Mouse (Mus musculus) limb, embryonic 12.5 days (tissue): ENCODE measurements around the gene Syn3. TPM values are rescaled to one million over a fixed set of nuclear protein-coding genes. Genes with fewer than 3 reads are reported as not detected.

Source experiments
- ATAC-seq: fragments of 200-750 bp; cut with Nextera tagmentation; 2 replicates; pipeline ENCODE4 v1.8.0; 2017; ENCODE audit warnings: low read depth, moderate TSS enrichment; ENCODE audit not compliant: insufficient number of reproducible peaks, insufficient read depth, low FRiP score, low TSS enrichment
- H3K27ac ChIP-seq: fragments of 300-500 bp; sonication (generic); 2 replicates; pipeline ENCODE4 v1.5.1; 2016; ENCODE audit warnings: mild to moderate bottlenecking, moderate library complexity
- H3K27me3 ChIP-seq: fragments of 300-500 bp; sonication (generic); 2 replicates; pipeline ENCODE4 v1.6.1; 2016; ENCODE audit warnings: mild to moderate bottlenecking, moderate library complexity
- H3K36me3 ChIP-seq: fragments of 300-500 bp; sonication (generic); 2 replicates; pipeline ENCODE4 v1.6.1; 2016; ENCODE audit warnings: mild to moderate bottlenecking, moderate library complexity
- H3K4me1 ChIP-seq: fragments of 300-500 bp; sonication (generic); replicated peaks from 2 replicates; pipeline ENCODE4 v1.6.1; 2016
- H3K4me2 ChIP-seq: fragments of 300-500 bp; sonication (generic); 2 replicates; pipeline ENCODE4 v1.6.1; 2016; ENCODE audit warnings: mild to moderate bottlenecking, moderate library complexity
- H3K4me3 ChIP-seq: fragments of 300-500 bp; sonication (generic); replicated peaks from 2 replicates; pipeline ENCODE4 v1.5.1; 2016; ENCODE audit warnings: mild to moderate bottlenecking
- H3K9ac ChIP-seq: fragments of 300-500 bp; sonication (generic); replicated peaks from 2 replicates; pipeline ENCODE4 v1.6.1; 2016; ENCODE audit warnings: mild to moderate bottlenecking, moderate library complexity
- H3K9me3 ChIP-seq: fragments of 300-500 bp; sonication (generic); 2 replicates; pipeline ENCODE4 v1.6.1; 2016; ENCODE audit warnings: mild to moderate bottlenecking, moderate library complexity
- WGBS: fragments of 180-500 bp; shearing (Covaris S2); methylation state at CpG from one replicate; pipeline ENCODE4 v1.1.7; 2016; 5-methylcytosine and 5-hydroxymethylcytosine counted together
- polyA plus RNA-seq: library from polyadenylated mRNA; unstranded; fragments of >200 nt; fragmentation: Nextera tagmentation; extraction: Ambion mirVana; gene quantifications from 2 replicates; pipeline ENCODE4 v1.2.1, GENCODE M21; 2016

The Syn3 gene
- polyA plus RNA-seq, 1 experiment from 2014 or later, result 4.1 TPM

DNA sequence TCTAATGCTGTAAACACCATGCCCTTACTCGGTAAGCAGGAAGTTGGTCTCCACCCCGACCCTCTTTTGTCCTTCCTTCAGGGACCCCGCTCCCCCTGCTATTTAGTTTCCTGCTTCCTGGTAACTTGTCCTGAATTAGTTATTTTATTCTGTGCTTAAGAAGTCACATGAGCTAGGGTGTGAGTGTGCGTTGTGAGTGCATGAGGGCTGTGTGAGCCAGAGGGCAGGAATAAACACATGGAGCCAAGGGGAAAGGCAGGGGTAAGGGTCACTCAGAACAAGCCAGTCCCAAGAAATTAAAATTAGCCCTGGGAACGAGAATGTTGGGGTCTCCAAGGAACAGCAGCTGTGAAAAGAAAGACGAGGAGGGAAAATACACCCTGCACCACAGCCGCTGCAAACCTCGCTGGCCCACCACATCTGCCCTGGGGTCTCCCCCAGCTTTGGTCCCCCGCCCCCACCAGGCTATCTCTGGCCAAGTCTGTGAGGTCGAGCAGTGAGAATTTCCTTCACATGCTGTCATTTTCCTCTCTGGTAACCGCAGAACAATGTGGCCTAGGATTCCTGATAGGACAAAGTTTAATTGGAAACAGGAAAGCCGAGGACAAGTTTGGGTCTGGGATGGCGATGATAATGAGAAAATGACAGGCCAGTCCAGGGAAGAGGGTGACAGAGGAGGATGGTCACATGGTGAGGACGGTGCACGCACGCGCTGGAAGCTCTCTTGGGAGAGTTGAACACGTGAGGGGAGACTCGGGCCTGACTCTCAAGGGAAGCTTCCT, 225.1 kb downstream of the Syn3 start:
- Histone ChIP-seq H3K4me1 (peaks cover 19% of the 10 kb centered on the region), H3K27me3 (no peaks in the 10 kb centered on the region), H3K4me3 (no peak overlapping the region), H3K27ac (peak overlapping the region; percentile 54; the same call in 1 of the 2 replicates), H3K9me3 (no peaks in the 10 kb centered on the region), H3K9ac (no peak overlapping the region), H3K36me3 (no peaks in the 10 kb centered on the region), H3K4me2 (no peak overlapping the region)
- 51% methylated on average over 19 of the region's 19 CpGs for WGBS
- ATAC-seq, result 0 out of 2 replicates have a peak, but pooled peaks have one; percentile 52

- Histone ChIP-seq H3K4me2 (no peak overlapping the region), H3K9ac (no peak overlapping the region), H3K4me1 (peaks cover 12% of the 10 kb centered on the region), H3K27me3 (no peaks in the 10 kb centered on the region), H3K4me3 (no peak overlapping the region), H3K27ac (no peak overlapping the region), H3K36me3 (no peaks in the 10 kb centered on the region), H3K9me3 (no peaks in the 10 kb centered on the region)
- 89% methylated on average over 3 of the region's 3 CpGs for WGBS
- ATAC-seq, result no peak
These were observed 225.9 kb downstream of the Syn3 start for GRCm38 (mm10) chr10:86272826-86273225.

GRCm38 (mm10) chr10:86270254-86270653, 228.4 kb downstream of the Syn3 start:
- no peak overlapping the region for H3K4me2 ChIP-seq
- H3K36me3 ChIP-seq, result no peaks in the 10 kb centered on the region
- no peaks in the 10 kb centered on the region for H3K9me3 ChIP-seq
- H3K9ac ChIP-seq, result no peak overlapping the region
- H3K27me3 ChIP-seq, result no peaks in the 10 kb centered on the region
- no peak for ATAC-seq
- H3K4me1 ChIP-seq, result peaks cover 8% of the 10 kb centered on the region
- 89% methylated on average over 3 of the region's 3 CpGs for WGBS
- H3K27ac ChIP-seq, result no peak overlapping the region
- no peak overlapping the region for H3K4me3 ChIP-seq

DNA sequence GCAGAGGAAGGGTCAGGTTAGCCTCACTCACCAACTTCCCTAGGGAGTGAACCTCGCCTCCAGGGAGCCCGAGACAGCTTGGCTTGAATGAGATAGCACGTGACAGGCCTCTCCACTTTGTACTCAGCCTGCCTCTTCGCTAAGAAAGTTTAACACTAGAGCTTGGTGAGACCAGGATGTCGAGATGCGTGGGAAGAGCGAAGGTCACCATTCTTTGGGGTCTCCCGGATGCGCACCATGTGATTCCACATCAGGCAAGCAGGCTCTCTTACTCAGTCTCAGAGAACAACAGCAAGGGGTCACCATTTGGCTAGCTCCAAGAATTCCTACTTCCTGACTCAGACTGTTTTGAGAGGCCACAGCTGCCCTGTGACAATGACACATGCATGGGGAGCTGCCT, 234.1 kb downstream of the Syn3 start:
- H3K36me3 ChIP-seq, result no peaks in the 10 kb centered on the region
- H3K4me1 ChIP-seq, result no peaks in the 10 kb centered on the region
- H3K9ac ChIP-seq, result no peak overlapping the region
- H3K9me3 ChIP-seq, result no peaks in the 10 kb centered on the region
- H3K27ac ChIP-seq, result no peak overlapping the region
- ATAC-seq, result no peak
- no peak overlapping the region for H3K4me2 ChIP-seq
- 81% methylated on average over 9 of the region's 9 CpGs for WGBS
- no peak overlapping the region for H3K4me3 ChIP-seq
- no peaks in the 10 kb centered on the region for H3K27me3 ChIP-seq

DNA sequence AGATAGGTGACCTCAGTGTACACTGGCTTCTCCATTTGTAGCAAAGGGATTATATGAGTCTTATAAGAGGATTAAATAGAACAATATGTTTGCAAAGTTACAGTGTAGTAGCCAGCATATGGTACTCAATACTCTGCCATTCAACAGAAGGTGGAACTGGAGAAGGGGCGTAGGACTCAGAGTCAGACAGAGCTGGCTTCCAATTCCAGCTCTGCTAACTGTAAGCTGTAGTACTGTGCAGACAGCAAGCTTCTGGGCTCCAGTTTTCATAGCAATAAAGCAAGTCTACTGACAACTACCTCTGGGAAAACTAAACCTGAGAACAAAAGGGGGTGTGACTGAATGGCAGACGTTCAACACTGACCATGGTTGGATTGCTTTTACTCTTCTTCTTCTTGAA, 237.0 kb downstream of the Syn3 start:
- H3K9me3 ChIP-seq, result no peaks in the 10 kb centered on the region
- H3K4me3 ChIP-seq, result no peak overlapping the region
- no peak overlapping the region for H3K9ac ChIP-seq
- H3K4me2 ChIP-seq, result no peak overlapping the region
- ATAC-seq, result no peak
- no peaks in the 10 kb centered on the region for H3K27me3 ChIP-seq
- WGBS, result 81% methylated on average over 2 of the region's 2 CpGs
- no peaks in the 10 kb centered on the region for H3K36me3 ChIP-seq
- 0 out of 2 replicates have a peak, but pooled peaks cover 4% of the 10 kb centered on the region for H3K4me1 ChIP-seq
- H3K27ac ChIP-seq, result no peak overlapping the region

- no peaks in the 10 kb centered on the region for H3K9me3 ChIP-seq
- no peak overlapping the region for H3K27ac ChIP-seq
- ATAC-seq, result no peak
- H3K4me3 ChIP-seq, result no peak overlapping the region
- H3K9ac ChIP-seq, result no peak overlapping the region
- 85% methylated on average over 3 of the region's 3 CpGs for WGBS
- H3K36me3 ChIP-seq, result no peaks in the 10 kb centered on the region
- no peaks in the 10 kb centered on the region for H3K27me3 ChIP-seq
- H3K4me1 ChIP-seq, result 0 out of 2 replicates have a peak, but pooled peaks cover 4% of the 10 kb centered on the region
- no peak overlapping the region for H3K4me2 ChIP-seq
These were observed 239.7 kb downstream of the Syn3 start for GRCm38 (mm10) chr10:86258992-86259391.

- Histone ChIP-seq H3K4me1 (0 out of 2 replicates have a peak, but pooled peaks cover 4% of the 10 kb centered on the region), H3K27me3 (no peaks in the 10 kb centered on the region), H3K9me3 (no peaks in the 10 kb centered on the region), H3K36me3 (no peaks in the 10 kb centered on the region), H3K4me3 (no peak overlapping the region), H3K27ac (no peak overlapping the region; the same call in 1 of the 2 replicates), H3K9ac (no peak overlapping the region), H3K4me2 (no peak overlapping the region)
- 70% methylated on average over 4 of the region's 4 CpGs for WGBS
- no peak for ATAC-seq
These were observed 240.7 kb downstream of the Syn3 start for GRCm38 (mm10) chr10:86258046-86258445.

DNA sequence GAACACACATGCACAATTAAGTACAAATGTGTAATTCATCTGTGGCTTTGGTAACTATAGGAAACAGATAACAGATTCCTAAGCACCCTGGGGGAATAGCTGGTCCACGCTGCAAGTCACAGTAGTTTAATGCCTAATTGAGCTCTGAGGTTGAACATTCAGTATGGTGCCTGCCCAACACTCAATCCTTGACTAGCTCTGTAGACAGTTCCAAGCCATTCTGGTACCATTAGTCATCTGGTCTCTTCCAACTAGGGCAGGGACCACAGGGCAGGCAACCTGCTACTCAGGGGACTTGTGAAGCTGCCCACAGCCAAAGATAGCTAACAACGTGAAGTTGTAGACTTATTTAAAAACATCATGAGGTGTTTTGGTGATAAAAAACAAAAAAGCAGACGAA, 241.7 kb downstream of the Syn3 start:
- Histone ChIP-seq H3K4me2 (no peak overlapping the region), H3K36me3 (no peaks in the 10 kb centered on the region), H3K27ac (no peak overlapping the region), H3K9ac (no peak overlapping the region), H3K4me1 (0 out of 2 replicates have a peak, but pooled peaks cover 4% of the 10 kb centered on the region), H3K27me3 (no peaks in the 10 kb centered on the region), H3K9me3 (no peaks in the 10 kb centered on the region), H3K4me3 (no peak overlapping the region)
- 78% methylated on average over 3 of the region's 3 CpGs for WGBS
- ATAC-seq, result no peak

GRCm38 (mm10) chr10:86256221-86256620, 242.5 kb downstream of the Syn3 start:
- Histone ChIP-seq H3K4me1 (0 out of 2 replicates have a peak, but pooled peaks cover 4% of the 10 kb centered on the region), H3K36me3 (no peaks in the 10 kb centered on the region), H3K9ac (no peak overlapping the region), H3K27ac (no peak overlapping the region), H3K4me2 (no peak overlapping the region), H3K27me3 (no peaks in the 10 kb centered on the region), H3K4me3 (no peak overlapping the region), H3K9me3 (no peaks in the 10 kb centered on the region)
- no peak for ATAC-seq
- WGBS, result 63% methylated on average over 4 of the region's 4 CpGs

GRCm38 (mm10) chr10:86250149-86250922, 248.4 kb downstream of the Syn3 start:
- no peaks in the 10 kb centered on the region for H3K27me3 ChIP-seq
- H3K4me3 ChIP-seq, result no peak overlapping the region
- WGBS, result 78% methylated on average over 7 of the region's 7 CpGs
- H3K4me2 ChIP-seq, result no peak overlapping the region
- no peaks in the 10 kb centered on the region for H3K4me1 ChIP-seq
- H3K9me3 ChIP-seq, result no peaks in the 10 kb centered on the region
- no peak for ATAC-seq
- H3K9ac ChIP-seq, result no peak overlapping the region
- H3K36me3 ChIP-seq, result no peaks in the 10 kb centered on the region
- no peak overlapping the region for H3K27ac ChIP-seq

GRCm38 (mm10) chr10:86249283-86249682, 249.4 kb downstream of the Syn3 start:
- 87% methylated on average over 1 of the region's 1 CpGs for WGBS
- H3K9ac ChIP-seq, result no peak overlapping the region
- no peaks in the 10 kb centered on the region for H3K4me1 ChIP-seq
- no peak overlapping the region for H3K4me2 ChIP-seq
- H3K36me3 ChIP-seq, result no peaks in the 10 kb centered on the region
- no peak for ATAC-seq
- H3K27me3 ChIP-seq, result no peaks in the 10 kb centered on the region
- no peak overlapping the region for H3K27ac ChIP-seq
- no peaks in the 10 kb centered on the region for H3K9me3 ChIP-seq
- no peak overlapping the region for H3K4me3 ChIP-seq
